9 mouse cellular contexts compared by ENCODE assay signal in genomic region chr15:89316146-89316545, GRCm38 (mm10). TPM values are rescaled to one million over a fixed set of nuclear protein-coding genes. Genes with fewer than 3 reads are reported as not detected.
DNase-seq lines count a peak whose midpoint lies in the region; ATAC-seq and TF ChIP-seq lines count a peak whose summit lies in the region.
"Had no signal": no experiment of that assay in that cellular context is flagged by ENCODE, and none has a peak within 500 bp of the region (broad histone marks: within the 10 kb centered on the region; RNA-seq: fewer than 3 reads in every experiment).

No protein-coding gene starts in this region.

- H3K9me3 ChIP-seq in lung, embryonic 15.5 days: no peaks in the 10 kb centered on the region

- H3K4me3 ChIP-seq in heart, adult 2 months: no peak overlapping the region
- peak overlapping the region; percentile 99; the same call in 1 of the 2 replicates for H3K4me3 ChIP-seq in lung, embryonic 15.5 days

- ATAC-seq in lung, embryonic 15.5 days (ENCODE audit: borderline replicate concordance, extremely low read depth, low FRiP score, low TSS enrichment): no peak

- TF ChIP-seq EP300 in heart, adult 2 months (IDR thresholded peaks at IDR 0.05; ENCODE audit: insufficient read depth, low read depth, low read length): no peak

- no peaks in the 10 kb centered on the region; the same call in 1 of the 2 replicates for H3K27me3 ChIP-seq in heart, adult 2 months (ENCODE audit: control insufficient read depth, insufficient read depth, low read length)
- H3K27me3 ChIP-seq in lung, embryonic 15.5 days: no peaks in the 10 kb centered on the region

- WGBS in heart, adult 2 months: 77% methylated on average over 11 of the region's 11 CpGs
- 58% methylated on average over 11 of the region's 11 CpGs for WGBS in lung, embryonic 15.5 days

- intact Hi-C loops in heart, adult 2 months (cut with DNase I): loop anchor here (5.0 kb wide), 1 partner anchor 104 kb away; the partner anchor contains the start of gene Ppp6r2
- intact Hi-C loops in heart, postnatal 10 days (cut with DNase I): loop anchor here (2.0 to 10.0 kb wide), 2 partner anchors 35 to 501 kb away; partner anchors contain the start of genes Alg12 and Creld2

- no peak overlapping the region for H3K27ac ChIP-seq in heart, adult 2 months
- H3K27ac ChIP-seq in lung, embryonic 15.5 days: no peak overlapping the region

- no peak for DNase-seq in heart, adult 2 months
- DNase-seq in heart, postnatal 10 days: no peak
- DNase-seq in B cell, adult 2 months: peak; percentile 34 to 43
- DNase-seq in c-Kit-positive CD71-positive TER-119-positive erythroid progenitor cells, embryonic 14.5 days (ENCODE audit: low spot score): peak; percentile 38
- no peak for DNase-seq in right cerebral cortex, postnatal 4 days
- no peak for DNase-seq in right cerebral cortex, postnatal 14 days
- DNase-seq in left cerebral cortex, adult 9 months (ENCODE audit: low spot score in 2 of 2): no peak

- no peak for TF ChIP-seq POLR2A in heart, adult 2 months (IDR thresholded peaks at IDR 0.05; ENCODE audit: insufficient read depth, low read depth, low read length)

- H3K4me2 ChIP-seq in lung, embryonic 15.5 days: peak overlapping the region; percentile 74; the same call in 1 of the 2 replicates

- H3K36me3 ChIP-seq in heart, adult 2 months (ENCODE audit: control insufficient read depth, insufficient read depth, low read length): no peaks in the 10 kb centered on the region
- no peaks in the 10 kb centered on the region for H3K36me3 ChIP-seq in lung, embryonic 15.5 days

- H3K9ac ChIP-seq in heart, adult 2 months (ENCODE audit: low read depth, low read length): no peak overlapping the region
- no peak overlapping the region for H3K9ac ChIP-seq in lung, embryonic 15.5 days

- H3K79me2 ChIP-seq in heart, adult 2 months (replicated peaks; ENCODE audit: control insufficient read depth, insufficient read depth, low read length): peaks cover 19% of the 10 kb centered on the region

- H3K4me1 ChIP-seq in heart, adult 2 months (ENCODE audit: control insufficient read depth, insufficient read depth, low read length): peaks cover 17% of the 10 kb centered on the region
- peaks cover 21% of the 10 kb centered on the region for H3K4me1 ChIP-seq in lung, embryonic 15.5 days

- peak; percentile 56 for TF ChIP-seq CTCF in heart, adult 2 months (IDR thresholded peaks at IDR 0.05)

RNA-seq across cellular contexts. Expression of gene Sbf1, which starts 1.0 kb away (rescaled TPM):
- total RNA-seq in heart, adult 2 months (2021): 10 to 100 TPM; 61.3 to 63.6 TPM
- 116 and 150 TPM in 2 replicates for polyA plus RNA-seq in heart, adult 2 months (2012; rRNA removed)
- 10 to 100 TPM; 71.2 to 77.1 TPM for total RNA-seq in heart, postnatal 10 days (2021)
- polyA plus RNA-seq in lung, embryonic 15.5 days (2015; fragmentation: Nextera tagmentation; extraction: Ambion mirVana): 50.3 and 53.7 TPM in 2 replicates

RNA-seq across cellular contexts. Expression of gene Adm2, which starts 6.4 kb away (rescaled TPM):
- not detected for total RNA-seq in heart, adult 2 months (2021)
- not detected in 2 replicates for polyA plus RNA-seq in heart, adult 2 months (2012; rRNA removed)
- total RNA-seq in heart, postnatal 10 days (2021): not detected
- polyA plus RNA-seq in lung, embryonic 15.5 days (2015; fragmentation: Nextera tagmentation; extraction: Ambion mirVana): 0.45 and 0.69 TPM in 2 replicates
- polyA plus RNA-seq: stomach, embryonic 14.5 days had no signal

RNA-seq across cellular contexts. Expression of gene Miox, which starts 18.1 kb away (rescaled TPM):
- not detected for total RNA-seq in heart, adult 2 months (2021)
- polyA plus RNA-seq in heart, adult 2 months (2012; rRNA removed): not detected in 2 replicates
- not detected for total RNA-seq in heart, postnatal 10 days (2021)
- not detected in 2 replicates for polyA plus RNA-seq in lung, embryonic 15.5 days (2015; fragmentation: Nextera tagmentation; extraction: Ambion mirVana)
- polyA plus RNA-seq: stomach, embryonic 14.5 days had no signal

RNA-seq across cellular contexts. Expression of gene Lmf2, which starts 39.3 kb away (rescaled TPM):
- total RNA-seq in heart, adult 2 months (2021): 10 to 100 TPM; 25.7 to 26.1 TPM
- 32.9 and 33.3 TPM in 2 replicates for polyA plus RNA-seq in heart, adult 2 months (2012; rRNA removed)
- 10 to 100 TPM; 44.2 to 48.9 TPM for total RNA-seq in heart, postnatal 10 days (2021)
- polyA plus RNA-seq in lung, embryonic 15.5 days (2015; fragmentation: Nextera tagmentation; extraction: Ambion mirVana): 70.7 and 74.4 TPM in 2 replicates

RNA-seq across cellular contexts. Expression of gene Ncaph2, which starts 39.4 kb away (rescaled TPM):
- 10 to 100 TPM; 49.3 to 55.7 TPM for total RNA-seq in heart, adult 2 months (2021)
- polyA plus RNA-seq in heart, adult 2 months (2012; rRNA removed): 69.9 and 70.0 TPM in 2 replicates
- 10 to 100 TPM; 79.2 to 80.9 TPM for total RNA-seq in heart, postnatal 10 days (2021)
- 160 and 168 TPM in 2 replicates for polyA plus RNA-seq in lung, embryonic 15.5 days (2015; fragmentation: Nextera tagmentation; extraction: Ambion mirVana)

Comparison
In these comparisons a context has a peak if more than half of its experiments do, and no peak if none do; other contexts are left out.
1. DNase-seq: peak in B cell, adult 2 months (2 of 2) and c-Kit-positive CD71-positive TER-119-positive erythroid progenitor cells, embryonic 14.5 days (single experiment); none in heart, adult 2 months (0 of 2), heart, postnatal 10 days (0 of 2), right cerebral cortex, postnatal 4 days (single experiment), right cerebral cortex, postnatal 14 days (single experiment) and left cerebral cortex, adult 9 months (0 of 2).